Mouse (Mus musculus) E14TG2a.4 (cell line): Measurements from ENCODE around the gene Slc12a6.

ENCODE experiments used
- CTCF ChIP-seq: conservative IDR thresholded peaks from 2 replicates; pipeline ENCODE4 v1.5.1; 2014; ENCODE audit warnings: low read length
- NANOG ChIP-seq: IDR thresholded peaks from 2 replicates; pipeline ENCODE4 v1.6.1; 2014; ENCODE audit warnings: borderline replicate concordance, low read length, mixed read lengths
- POU5F1 ChIP-seq: IDR thresholded peaks from 2 replicates; pipeline ENCODE4 v1.6.1; 2014; ENCODE audit warnings: low read length, borderline replicate concordance

DNA sequence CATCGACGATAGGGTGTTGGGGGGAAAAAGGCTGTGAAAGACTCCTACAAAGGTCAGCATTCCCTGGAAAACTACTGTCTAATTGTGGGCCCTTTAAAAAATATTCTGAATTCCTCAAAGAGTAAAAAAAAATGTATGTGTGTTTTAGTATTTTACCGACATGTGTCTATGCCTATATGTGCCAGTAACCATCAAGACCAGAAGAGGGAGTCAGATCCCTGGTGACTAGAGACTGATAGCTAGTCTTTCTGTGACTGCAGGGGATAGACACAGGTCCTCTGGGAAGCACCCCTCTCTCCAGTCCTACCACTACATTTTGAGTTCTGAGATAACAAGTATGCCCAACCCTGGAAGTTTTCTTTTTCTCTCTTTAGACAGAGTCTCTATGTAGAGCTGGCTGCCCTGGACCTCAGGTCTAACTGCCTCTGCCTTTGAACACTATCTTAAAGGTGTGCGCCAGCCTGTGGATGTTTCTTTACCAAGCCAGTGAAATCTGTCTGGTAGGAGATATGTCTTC, 2.8 kb upstream of the Slc12a6 start:
- peak; percentile 23 for TF ChIP-seq CTCF
- TF ChIP-seq NANOG = no peak
- no peak for TF ChIP-seq POU5F1
